Mouse (Mus musculus) heart, postnatal 10 days (tissue): Measurements from ENCODE around the gene Slc13a1. TPM values are rescaled to one million over a fixed set of nuclear protein-coding genes. Genes with fewer than 3 reads are reported as not detected.
A peak's percentile ranks its signal among the peaks of the same experiment; 100 is the strongest.
"Not testable (repeated sequence)": the region's sequence is repeated elsewhere in the genome, so short reads cannot be mapped to it uniquely, and the experiment has no call there.

Experiments used
- DNase-seq, 2 experiments: peaks; one replicate each; pipeline ENCODE4 v3.0.0; 2021
- intact Hi-C: fragments of 180-260 bp; cut with DNase I; formaldehyde crosslinking; loops from one replicate; pipeline ENCODE4 v1.15.1; 2025
- total RNA-seq, 2 experiments: library from RNA; stranded (reverse); gene quantifications; 2 replicates each; pipeline ENCODE4 v1.2.3; 2021

Gene Slc13a1
- not detected for total RNA-seq

- no peak for DNase-seq
- intact Hi-C loops, result no loop called here
Measured at GRCm38 (mm10) chr6:24167734-24168327, at the start of gene Slc13a1. Slc13a1 (minus strand) TSS chr6:24168092.

- DNase-seq, result no peak
- intact Hi-C loops, result no loop called here
Measured at GRCm38 (mm10) chr6:24207866-24208265, 40.0 kb upstream of the Slc13a1 start.

- DNase-seq, result no peak
- intact Hi-C loops, result no loop called here
Measured at GRCm38 (mm10) chr6:24202226-24202625, 34.3 kb upstream of the Slc13a1 start.

DNA sequence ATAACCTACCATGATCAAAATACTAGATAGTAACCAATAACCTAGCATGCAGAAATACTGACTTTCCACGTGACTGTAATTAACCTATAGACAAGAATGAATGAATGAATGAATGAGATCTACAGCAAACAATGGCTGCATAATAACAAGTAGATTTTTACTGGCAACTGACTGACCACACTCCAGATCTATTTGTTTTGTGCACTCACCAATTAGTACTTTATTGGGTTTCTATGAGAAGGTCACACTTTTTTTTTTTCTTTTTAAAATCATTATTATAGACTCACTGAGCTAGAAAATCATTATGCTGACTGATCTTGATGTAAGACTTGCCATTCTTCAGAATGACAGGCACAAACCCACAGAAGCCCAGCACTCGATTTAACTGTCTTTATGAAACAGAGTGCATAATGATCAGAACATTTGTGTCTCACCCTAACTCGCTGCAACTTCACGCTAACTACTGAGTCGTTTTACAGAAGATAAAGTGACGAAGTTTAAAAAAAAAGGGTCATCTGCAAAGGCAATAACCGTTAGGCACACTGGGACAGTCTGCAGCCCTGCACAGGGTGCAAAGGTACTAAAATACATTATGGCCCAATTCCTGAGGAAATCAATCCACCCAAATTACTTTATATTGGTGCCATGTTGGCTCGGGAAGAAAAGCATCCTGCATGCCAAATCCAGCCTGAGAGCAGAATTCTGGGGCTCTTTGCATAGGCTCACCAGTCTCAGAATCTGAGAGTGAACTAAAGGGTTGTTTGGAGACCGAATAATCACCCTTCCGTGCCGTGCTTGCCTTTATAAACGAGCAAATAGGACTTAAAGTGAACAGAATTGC, 33.0 kb upstream of the Slc13a1 start:
- DNase-seq, result no peak
- intact Hi-C loops, result no loop called here

GRCm38 (mm10) chr6:24197501-24198195, 29.8 kb upstream of the Slc13a1 start:
- intact Hi-C loops, DNase-seq: not testable (repeated sequence)

DNA sequence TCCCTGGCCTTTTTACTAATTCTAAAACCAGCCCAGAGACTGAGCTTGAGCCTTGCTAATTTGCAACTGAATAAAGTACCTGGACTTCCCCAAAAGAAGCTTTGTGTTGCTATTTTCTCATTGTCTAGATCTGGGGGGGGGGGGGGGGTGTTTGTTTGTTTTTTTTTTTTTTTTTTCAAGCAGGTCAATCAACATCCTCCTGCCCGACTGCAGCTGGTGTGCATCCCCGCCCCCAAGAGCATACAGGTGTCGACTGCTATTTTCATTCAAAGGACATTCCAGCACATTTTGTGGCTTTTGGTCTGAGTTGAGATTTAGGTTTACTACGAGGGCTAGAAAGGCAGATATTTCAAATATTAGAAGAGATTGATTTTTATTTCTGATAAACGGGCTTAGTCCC, 28.5 kb upstream of the Slc13a1 start:
- DNase-seq, intact Hi-C loops: not testable (repeated sequence)

DNA sequence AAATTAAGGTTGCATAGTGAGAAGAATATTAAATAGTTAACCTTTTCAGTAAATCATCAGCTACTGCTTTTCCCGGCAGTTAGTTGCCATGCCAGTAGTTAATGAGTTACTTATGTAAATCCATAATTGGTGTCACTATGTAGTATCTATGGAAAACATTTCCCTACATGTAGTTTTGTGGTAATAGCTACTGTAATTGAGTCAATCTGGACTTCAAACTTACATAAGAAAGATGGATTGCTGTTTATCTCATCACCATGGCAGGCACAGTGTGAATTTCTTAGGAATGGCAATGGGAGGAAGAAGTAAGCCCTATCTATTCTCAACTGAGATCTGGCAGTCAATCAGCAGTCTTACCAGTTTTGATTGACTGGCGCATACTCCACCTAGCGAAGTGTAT, 15.5 kb upstream of the Slc13a1 start:
- no peak for DNase-seq
- intact Hi-C loops, result no loop called here

DNA sequence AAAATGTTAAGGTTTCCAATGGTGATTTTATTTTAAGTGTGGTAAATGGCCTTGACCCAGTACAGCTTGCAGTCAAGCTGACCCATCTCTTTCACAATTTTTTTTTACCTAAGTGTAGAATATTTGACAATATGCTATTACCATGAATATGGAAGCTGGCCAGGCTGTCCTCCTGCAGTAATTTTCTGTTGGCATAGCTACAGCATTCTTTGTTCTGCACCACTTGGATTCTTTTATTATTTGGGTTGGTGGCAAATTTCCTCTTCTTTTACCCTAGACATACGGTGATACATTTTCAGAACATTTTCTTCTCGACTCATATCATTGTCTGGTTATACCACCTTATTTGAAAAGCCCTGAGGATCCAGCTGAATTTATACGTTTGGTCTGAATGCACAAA, 7.5 kb upstream of the Slc13a1 start:
- no peak for DNase-seq
- intact Hi-C loops, result no loop called here

DNA sequence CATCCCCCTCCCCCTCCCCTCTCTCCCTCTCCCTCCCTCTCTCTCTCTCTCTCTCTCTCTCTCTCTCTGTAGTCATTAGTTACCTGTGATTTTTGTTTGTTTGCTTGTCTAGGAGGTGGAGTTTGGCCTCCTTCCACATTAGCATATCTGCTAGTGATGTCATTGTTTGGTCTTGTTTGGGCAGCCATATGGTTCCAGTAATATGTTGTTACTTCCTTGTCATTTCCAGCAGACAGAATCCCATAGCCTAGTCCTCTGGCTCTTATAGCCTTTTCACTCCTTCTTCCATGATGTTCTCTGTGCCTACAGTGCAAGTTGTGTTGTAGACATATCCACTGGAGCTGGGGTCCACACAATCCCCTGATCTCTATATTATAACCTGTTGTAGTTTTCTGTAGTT, 6.1 kb upstream of the Slc13a1 start:
- DNase-seq, result no peak
- intact Hi-C loops, result no loop called here

DNA sequence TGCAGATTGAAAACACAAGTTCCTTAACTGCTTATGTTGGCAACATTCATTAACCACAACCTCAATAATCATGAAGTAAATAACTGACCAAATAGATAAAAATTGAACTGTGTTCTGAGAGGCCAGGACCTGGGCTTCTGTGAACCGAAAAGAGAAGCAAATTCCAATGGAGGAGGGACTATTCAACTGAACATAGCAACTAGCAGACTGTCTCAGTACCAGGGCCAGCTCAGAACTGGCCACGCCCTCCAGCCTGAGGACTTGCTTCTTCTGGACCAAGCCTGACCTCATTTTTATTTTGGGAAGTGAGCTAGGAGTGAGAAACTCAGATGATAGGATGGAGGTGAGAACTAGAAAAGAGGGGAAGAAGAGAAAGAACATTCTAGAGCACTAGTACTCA, 4.8 kb upstream of the Slc13a1 start:
- DNase-seq, result peak; percentile 9 to 37
- intact Hi-C loops, result no loop called here

DNA sequence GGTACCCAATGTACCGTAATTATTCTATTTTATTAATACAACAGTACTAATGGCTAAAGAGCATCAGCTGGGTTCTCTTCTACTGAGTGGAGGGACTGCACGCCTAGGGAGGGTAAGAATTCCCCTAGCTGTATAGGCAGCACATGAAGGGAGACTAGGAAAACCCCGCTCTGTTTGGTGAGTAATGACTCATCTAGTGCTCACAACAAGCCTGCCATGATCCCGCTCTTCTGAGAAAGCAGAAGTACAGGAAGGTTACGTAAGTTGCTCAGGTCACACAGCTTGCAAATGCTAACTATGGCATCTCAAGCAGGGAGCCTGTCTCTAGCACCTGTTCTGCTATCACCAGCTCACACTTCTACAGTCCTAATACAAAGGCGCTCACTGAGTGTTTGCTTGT, 1.1 kb downstream of the Slc13a1 start:
- DNase-seq, result no peak
- intact Hi-C loops, result no loop called here

GRCm38 (mm10) chr6:24165249-24165648, 2.6 kb downstream of the Slc13a1 start:
- intact Hi-C loops, result no loop called here
- DNase-seq, result no peak

GRCm38 (mm10) chr6:24159795-24160194, 8.1 kb downstream of the Slc13a1 start:
- intact Hi-C loops, result no loop called here
- DNase-seq, result no peak

DNA sequence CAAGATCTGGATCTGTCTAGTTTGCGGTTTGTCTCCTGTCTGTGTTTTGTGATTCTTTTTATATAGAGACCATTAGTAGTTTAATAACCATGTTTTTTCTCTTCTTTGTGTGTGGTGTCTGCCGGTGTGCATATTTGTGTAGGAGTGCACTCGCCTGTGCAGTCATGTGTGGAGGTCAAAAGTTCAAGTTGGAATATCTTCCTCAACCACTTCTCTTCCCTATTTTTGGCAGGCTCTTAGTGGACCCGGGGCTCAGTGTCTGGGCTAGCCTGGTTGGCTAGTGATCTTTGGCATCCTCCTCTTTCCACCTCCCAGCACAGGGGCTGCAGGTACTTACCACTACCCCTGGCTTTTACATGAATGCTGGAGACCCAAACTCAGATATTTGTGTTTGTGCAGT, 13.0 kb downstream of the Slc13a1 start:
- intact Hi-C loops, result no loop called here
- no peak for DNase-seq

DNA sequence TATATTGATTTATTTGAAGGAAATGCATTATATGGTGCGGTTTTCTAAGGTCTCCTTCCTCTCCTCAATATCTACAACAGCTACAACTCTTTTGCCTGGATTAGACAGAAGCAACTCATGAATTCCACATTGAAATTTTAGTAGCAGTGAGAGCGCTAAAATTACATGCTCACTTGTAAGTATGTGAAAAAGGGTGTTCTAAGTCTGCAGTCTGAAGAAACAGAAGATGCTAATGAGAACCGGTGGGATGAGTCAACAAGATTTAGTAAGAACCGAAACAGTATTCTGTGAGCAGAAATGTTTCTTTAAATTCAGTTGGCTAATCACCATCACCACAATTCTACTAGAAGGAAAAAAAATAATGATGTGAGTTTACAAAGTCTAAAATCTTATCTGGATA, 34.9 kb downstream of the Slc13a1 start:
- intact Hi-C loops, result no loop called here
- no peak for DNase-seq

GRCm38 (mm10) chr6:24122632-24123031, 45.3 kb downstream of the Slc13a1 start:
- intact Hi-C loops, result no loop called here
- DNase-seq, result no peak

GRCm38 (mm10) chr6:24111614-24112013, 56.3 kb downstream of the Slc13a1 start:
- intact Hi-C loops, result no loop called here
- DNase-seq, result no peak

DNA sequence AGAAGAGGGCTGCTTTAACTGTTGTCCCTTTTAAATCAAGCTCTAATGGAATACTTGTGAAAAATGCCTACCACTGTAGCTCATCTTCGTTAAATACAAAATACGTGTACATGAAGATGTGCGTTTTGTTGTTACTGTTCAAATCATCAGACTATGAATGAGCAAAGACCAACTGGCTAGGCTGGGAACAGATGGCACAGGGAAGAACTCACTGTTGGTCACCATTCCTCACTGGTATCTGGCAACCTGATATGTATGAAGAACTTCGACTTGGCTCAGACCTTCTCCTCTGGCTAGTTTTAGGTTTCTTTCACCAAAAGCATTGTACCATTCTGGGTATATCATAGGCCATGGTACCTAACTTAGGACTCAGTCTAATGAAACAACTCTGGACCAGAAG, 59.4 kb downstream of the Slc13a1 start:
- no peak for DNase-seq
- intact Hi-C loops, result no loop called here

GRCm38 (mm10) chr6:24106157-24106556, 61.7 kb downstream of the Slc13a1 start:
- intact Hi-C loops, result no loop called here
- DNase-seq, result no peak

- intact Hi-C loops, result no loop called here
- DNase-seq, result no peak
Measured at GRCm38 (mm10) chr6:24105681-24106080, 62.2 kb downstream of the Slc13a1 start.

GRCm38 (mm10) chr6:24101281-24101680, 66.6 kb downstream of the Slc13a1 start:
- no peak for DNase-seq
- intact Hi-C loops, result no loop called here

DNA sequence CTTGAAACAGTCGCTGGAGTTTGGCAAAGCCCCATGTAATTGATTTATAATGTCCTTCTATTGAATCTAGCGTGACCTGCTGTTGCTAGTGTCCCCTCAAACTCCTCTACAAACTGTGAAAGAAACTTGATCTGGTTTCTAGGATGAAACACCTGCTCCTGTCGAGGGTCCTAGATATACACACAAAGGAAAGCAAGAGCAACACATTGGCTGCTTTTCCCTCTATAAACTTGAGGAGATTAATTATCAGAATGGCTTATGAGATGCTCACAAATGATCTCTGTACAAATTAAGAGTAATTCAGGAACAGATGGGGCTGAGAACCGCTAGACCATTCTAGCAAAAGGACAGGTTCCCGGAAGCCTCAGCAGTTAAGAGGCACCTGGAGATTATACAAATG, 67.2 kb downstream of the Slc13a1 start:
- intact Hi-C loops, result no loop called here
- DNase-seq, result no peak
